Mouse (Mus musculus): ENCODE measurements at regions not wholly inside any gene's neighbourhood (a gene's known extent, or its start where the extent isn't known, plus 50 kb on each side); places are given as distances from the start of the nearest gene placed in this dataset.

DNA sequence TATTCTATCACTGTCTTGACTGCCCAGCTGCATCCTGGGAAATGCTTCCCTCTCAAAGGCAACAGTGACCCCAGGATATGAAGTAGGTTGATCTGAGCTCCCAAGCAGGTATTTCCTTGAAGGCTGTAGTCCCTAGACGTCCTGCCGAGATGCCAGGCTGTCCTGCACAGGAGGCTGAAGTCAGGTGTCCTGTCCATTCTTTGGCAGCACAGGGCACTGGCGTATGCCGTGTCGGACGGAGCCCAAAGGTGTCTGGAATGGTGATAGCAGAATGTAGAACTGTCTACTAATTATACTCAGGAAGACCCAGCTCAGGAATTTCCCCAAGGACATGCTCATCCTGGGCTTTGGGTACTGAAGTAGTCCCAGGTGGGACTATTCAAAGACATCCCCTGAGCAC is 297.3 kb downstream of the Slc4a3 start:
- peaks cover 2% of the 10 kb centered on the region; the same call in 1 of the 2 replicates for H3K4me1 ChIP-seq
- H3K27me3 ChIP-seq = no peaks in the 10 kb centered on the region
- no peak for ATAC-seq (ENCODE audit: borderline replicate concordance, extremely low read depth, low FRiP score, low TSS enrichment)
- H3K27ac ChIP-seq = no peak overlapping the region
- H3K36me3 ChIP-seq = no peaks in the 10 kb centered on the region
- 90% methylated on average over 6 of the region's 6 CpGs for WGBS
- H3K4me3 ChIP-seq = no peak overlapping the region
- no peak overlapping the region for H3K9ac ChIP-seq
- no peaks in the 10 kb centered on the region for H3K9me3 ChIP-seq
- no peak overlapping the region for H3K4me2 ChIP-seq

DNA sequence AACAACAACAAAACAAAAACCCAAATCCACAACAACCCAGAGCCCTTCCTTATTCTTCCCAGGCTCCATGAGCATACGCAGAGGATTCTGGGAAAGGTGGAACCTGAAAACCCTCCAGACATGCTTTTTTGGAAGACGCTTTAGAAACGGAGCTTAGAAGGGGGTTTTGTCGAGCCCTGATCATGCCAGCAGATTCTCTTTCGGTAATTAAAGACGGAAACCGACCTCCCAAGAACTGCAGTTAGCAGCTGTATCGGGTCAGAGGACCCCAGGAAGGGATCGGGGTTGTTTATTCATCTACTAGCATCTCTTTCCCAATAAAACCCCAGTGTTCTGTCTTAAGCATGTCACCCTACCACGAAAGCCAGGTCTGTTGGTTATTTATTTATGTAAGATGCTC is 298.1 kb downstream of the Slc4a3 start:
- H3K4me2 ChIP-seq = no peak overlapping the region
- no peaks in the 10 kb centered on the region for H3K9me3 ChIP-seq
- H3K36me3 ChIP-seq = no peaks in the 10 kb centered on the region
- H3K9ac ChIP-seq = no peak overlapping the region
- H3K27me3 ChIP-seq = no peaks in the 10 kb centered on the region
- H3K4me1 ChIP-seq = peaks cover 2% of the 10 kb centered on the region; the same call in 1 of the 2 replicates
- no peak for ATAC-seq (ENCODE audit: borderline replicate concordance, extremely low read depth, low FRiP score, low TSS enrichment)
- H3K27ac ChIP-seq = no peak overlapping the region
- 52% methylated on average over 10 of the region's 10 CpGs for WGBS
- no peak overlapping the region for H3K4me3 ChIP-seq

DNA sequence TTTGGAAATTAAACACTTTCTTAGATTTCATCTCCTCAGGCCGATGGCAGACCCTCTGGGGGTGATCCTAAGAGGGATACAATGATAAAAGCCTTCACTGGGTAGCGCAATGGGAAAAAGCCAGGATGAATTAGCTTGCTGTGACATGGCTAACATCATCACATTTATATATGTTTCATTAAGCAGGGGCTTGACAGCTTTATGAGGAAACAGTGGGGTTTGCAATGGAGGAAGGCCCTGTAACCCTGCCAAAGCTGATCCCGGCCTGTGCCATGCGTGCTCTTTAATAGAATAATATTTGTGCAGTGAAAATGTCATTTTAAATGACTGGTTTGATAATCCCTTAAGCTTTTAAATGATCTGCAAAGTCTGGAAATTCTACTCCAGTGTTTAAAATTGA is 298.5 kb downstream of the Slc4a3 start:
- Histone ChIP-seq H3K9ac (no peak overlapping the region), H3K4me3 (no peak overlapping the region), H3K36me3 (no peaks in the 10 kb centered on the region), H3K4me2 (no peak overlapping the region), H3K4me1 (peaks cover 2% of the 10 kb centered on the region; the same call in 1 of the 2 replicates), H3K27me3 (no peaks in the 10 kb centered on the region), H3K27ac (no peak overlapping the region), H3K9me3 (no peaks in the 10 kb centered on the region)
- WGBS = 52% methylated on average over 4 of the region's 4 CpGs
- no peak for ATAC-seq (ENCODE audit: borderline replicate concordance, extremely low read depth, low FRiP score, low TSS enrichment)

DNA sequence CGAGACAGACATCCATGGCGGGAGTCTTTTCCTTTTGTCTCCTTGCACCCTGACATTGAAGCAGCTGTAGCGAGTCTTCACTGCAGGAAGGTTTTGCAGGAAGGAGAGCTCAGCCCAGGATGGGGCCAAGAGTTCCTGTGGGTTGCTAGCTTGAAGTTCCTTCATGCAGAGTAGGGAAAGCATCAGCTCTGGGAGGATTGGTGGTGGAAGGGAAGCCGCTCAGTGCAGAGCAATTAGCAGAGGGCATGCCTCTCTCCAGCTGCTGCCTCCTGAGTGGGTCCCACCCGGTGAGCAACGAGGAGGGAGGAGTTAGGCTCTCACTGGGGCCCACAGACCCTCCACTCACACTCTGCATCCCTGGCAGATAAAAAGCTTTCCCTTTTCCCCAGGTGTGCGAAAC is 298.9 kb downstream of the Slc4a3 start:
- WGBS = 35% methylated on average over 7 of the region's 7 CpGs

DNA sequence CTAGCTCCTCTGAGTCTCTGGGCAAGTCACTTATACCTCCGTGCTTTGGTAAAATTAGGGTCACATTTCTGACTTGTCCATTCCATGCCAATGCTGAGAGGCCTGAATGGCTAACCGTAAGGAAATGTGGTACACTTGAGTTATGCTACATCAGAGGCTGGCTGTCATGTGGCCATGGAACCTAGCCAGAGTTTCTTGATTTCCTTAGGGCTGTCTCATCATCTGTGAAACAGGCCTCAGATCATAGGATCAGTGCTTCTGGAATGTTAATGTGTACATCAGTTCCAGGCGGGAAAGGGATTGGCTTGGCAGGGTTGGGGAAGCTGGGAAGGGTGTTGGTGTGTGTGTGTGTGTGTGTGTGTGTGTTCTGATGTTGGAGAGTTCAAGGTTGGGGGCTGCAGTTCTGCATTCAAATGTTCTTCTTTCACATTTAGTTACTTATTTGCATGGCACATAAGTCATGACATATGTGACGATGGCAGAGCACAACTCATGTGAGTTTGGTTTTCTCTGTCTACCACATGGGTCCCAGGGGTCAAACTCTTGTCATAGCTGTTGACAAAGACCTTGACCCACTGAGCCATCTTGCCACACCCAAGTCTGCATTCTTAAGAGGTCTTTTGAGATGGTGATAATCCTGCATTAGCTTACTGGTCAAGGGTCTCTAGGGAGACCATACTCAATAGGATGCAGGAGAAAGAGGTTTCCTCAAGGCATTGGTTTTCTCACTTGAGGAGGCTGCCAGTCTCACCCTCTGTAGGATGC is 299.9 kb downstream of the Slc4a3 start:
- no peak for ATAC-seq (ENCODE audit: borderline replicate concordance, extremely low read depth, low FRiP score, low TSS enrichment)
- no peak overlapping the region for H3K4me3 ChIP-seq
- no peaks in the 10 kb centered on the region for H3K27me3 ChIP-seq
- no peak overlapping the region for H3K9ac ChIP-seq
- H3K4me2 ChIP-seq = no peak overlapping the region
- no peaks in the 10 kb centered on the region for H3K9me3 ChIP-seq
- H3K27ac ChIP-seq = no peak overlapping the region
- peaks cover 2% of the 10 kb centered on the region; the same call in 1 of the 2 replicates for H3K4me1 ChIP-seq
- WGBS = 76% methylated on average over 4 of the region's 4 CpGs
- H3K36me3 ChIP-seq = no peaks in the 10 kb centered on the region

More for the DNA sequence above, 298.9 kb downstream of the Slc4a3 start:
- H3K27ac ChIP-seq = no peak overlapping the region
- H3K9ac ChIP-seq = no peak overlapping the region
- H3K27me3 ChIP-seq = no peaks in the 10 kb centered on the region
- no peaks in the 10 kb centered on the region for H3K36me3 ChIP-seq
- ATAC-seq (ENCODE audit: borderline replicate concordance, extremely low read depth, low FRiP score, low TSS enrichment) = no peak
- peaks cover 2% of the 10 kb centered on the region; the same call in 1 of the 2 replicates for H3K4me1 ChIP-seq
- H3K4me3 ChIP-seq = no peak overlapping the region
- H3K9me3 ChIP-seq = no peaks in the 10 kb centered on the region
- H3K4me2 ChIP-seq = no peak overlapping the region

DNA sequence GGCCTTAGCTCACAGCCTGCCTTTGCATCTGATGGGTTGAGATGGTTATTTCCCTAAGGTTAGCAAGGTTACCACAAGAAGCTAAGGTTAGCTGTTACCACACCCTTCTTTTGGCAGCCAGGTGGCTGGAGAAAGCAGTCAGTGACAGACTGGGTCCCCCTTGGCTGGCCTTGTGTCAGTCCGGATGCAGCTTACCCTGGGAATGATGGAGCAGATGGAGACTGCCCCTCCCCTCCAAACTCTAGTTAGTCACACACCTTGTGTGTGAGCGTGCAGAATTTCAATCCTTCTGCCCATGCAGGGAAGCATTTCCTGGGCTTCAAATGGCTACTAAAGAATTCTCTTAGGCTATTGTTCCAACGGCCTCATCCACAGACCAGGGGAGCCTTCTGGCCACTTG is 301.6 kb downstream of the Slc4a3 start:
- Histone ChIP-seq H3K36me3 (no peaks in the 10 kb centered on the region), H3K27ac (no peak overlapping the region), H3K4me1 (peaks cover 2% of the 10 kb centered on the region; the same call in 1 of the 2 replicates), H3K9me3 (no peaks in the 10 kb centered on the region), H3K27me3 (no peaks in the 10 kb centered on the region), H3K9ac (no peak overlapping the region), H3K4me3 (no peak overlapping the region), H3K4me2 (no peak overlapping the region)
- no peak for ATAC-seq (ENCODE audit: borderline replicate concordance, extremely low read depth, low FRiP score, low TSS enrichment)
- WGBS = 62% methylated on average over 3 of the region's 3 CpGs

DNA sequence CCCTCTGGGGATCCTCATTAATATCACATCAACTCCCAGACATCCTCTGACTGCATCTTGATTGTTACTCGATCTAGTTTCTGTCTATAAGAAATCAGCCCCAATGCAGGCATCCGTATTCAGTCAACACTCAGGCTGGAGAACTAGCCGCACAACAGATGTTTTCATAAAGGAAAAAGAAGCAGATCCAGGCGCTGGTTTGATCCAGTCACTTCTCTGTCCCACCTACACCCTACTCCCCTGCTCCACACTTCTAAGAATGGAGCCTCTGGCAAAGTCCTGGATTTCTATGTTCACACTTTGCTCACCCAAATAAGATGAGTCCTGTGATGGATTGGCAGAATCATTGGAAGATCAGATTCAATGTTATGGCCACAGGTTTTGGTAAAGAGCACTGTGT is 302.4 kb downstream of the Slc4a3 start:
- Histone ChIP-seq H3K9ac (no peak overlapping the region), H3K4me3 (no peak overlapping the region), H3K4me2 (no peak overlapping the region), H3K9me3 (no peaks in the 10 kb centered on the region), H3K36me3 (no peaks in the 10 kb centered on the region), H3K27me3 (no peaks in the 10 kb centered on the region), H3K4me1 (peaks cover 2% of the 10 kb centered on the region; the same call in 1 of the 2 replicates), H3K27ac (no peak overlapping the region)
- ATAC-seq (ENCODE audit: borderline replicate concordance, extremely low read depth, low FRiP score, low TSS enrichment) = no peak
- WGBS = 83% methylated on average over 4 of the region's 4 CpGs

DNA sequence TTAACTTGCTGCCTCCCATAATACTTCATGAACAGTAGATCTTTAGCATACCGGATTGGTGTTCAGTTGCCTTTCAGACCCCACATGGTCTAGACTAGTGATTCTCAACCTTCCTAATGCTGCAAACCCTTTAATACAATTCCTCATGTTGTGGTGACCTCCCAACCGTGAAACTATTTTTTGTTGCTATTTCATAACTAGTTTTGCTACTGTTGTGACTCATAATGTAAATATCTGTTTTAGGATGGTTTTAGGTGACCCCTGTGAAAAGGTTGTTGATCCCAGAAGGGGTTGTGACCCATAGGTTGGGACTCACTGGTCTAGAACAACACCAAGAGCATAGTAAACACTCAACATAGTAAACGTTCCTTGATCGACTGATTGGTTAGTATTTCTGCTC is 304.1 kb downstream of the Slc4a3 start:
- WGBS = 83% methylated on average over 4 of the region's 4 CpGs
- Histone ChIP-seq H3K9me3 (no peaks in the 10 kb centered on the region), H3K4me2 (no peak overlapping the region), H3K4me3 (no peak overlapping the region), H3K9ac (no peak overlapping the region), H3K27me3 (no peaks in the 10 kb centered on the region), H3K27ac (no peak overlapping the region), H3K4me1 (no peaks in the 10 kb centered on the region), H3K36me3 (no peaks in the 10 kb centered on the region)
- ATAC-seq (ENCODE audit: borderline replicate concordance, extremely low read depth, low FRiP score, low TSS enrichment) = no peak

DNA sequence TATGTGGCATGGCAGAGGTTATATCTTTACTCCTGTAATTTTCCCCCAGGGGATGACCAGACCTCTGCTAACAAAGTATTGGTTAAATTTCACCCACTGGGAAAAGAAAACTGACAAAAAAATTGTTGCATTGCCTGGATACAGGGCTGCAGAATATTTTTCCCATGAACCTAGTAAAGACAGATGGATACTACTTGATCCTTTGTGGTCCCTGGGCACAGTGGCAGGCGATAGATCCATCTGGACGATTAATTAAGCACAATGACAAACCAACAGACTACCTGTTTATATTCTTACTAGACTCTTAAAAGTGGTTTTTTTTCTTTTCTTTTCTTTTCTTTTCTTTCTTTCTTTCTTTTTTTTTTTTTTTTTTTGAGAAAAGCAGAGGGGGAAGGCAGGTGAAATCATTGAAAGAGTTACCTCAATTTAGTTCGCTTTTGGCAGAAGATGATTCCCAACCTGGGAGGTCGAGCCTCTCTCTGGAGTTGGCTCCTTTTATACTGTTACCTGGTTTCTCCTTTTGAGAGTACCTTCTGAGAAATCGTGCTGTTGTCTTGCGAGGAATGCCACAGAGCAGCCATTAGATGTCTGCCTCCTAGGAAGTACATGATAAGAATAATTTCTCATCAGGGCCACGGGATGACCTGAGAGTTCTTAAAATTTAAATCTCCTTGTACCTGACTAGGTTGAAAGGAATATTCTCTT is 312.6 kb downstream of the Slc4a3 start:
- Histone ChIP-seq H3K27ac (no peak overlapping the region), H3K9ac (no peak overlapping the region), H3K36me3 (no peaks in the 10 kb centered on the region), H3K4me1 (no peaks in the 10 kb centered on the region), H3K4me3 (no peak overlapping the region), H3K9me3 (no peaks in the 10 kb centered on the region), H3K4me2 (no peak overlapping the region), H3K27me3 (no peaks in the 10 kb centered on the region)
- ATAC-seq (ENCODE audit: borderline replicate concordance, extremely low read depth, low FRiP score, low TSS enrichment) = no peak
- WGBS = 76% methylated on average over 7 of the region's 7 CpGs

DNA sequence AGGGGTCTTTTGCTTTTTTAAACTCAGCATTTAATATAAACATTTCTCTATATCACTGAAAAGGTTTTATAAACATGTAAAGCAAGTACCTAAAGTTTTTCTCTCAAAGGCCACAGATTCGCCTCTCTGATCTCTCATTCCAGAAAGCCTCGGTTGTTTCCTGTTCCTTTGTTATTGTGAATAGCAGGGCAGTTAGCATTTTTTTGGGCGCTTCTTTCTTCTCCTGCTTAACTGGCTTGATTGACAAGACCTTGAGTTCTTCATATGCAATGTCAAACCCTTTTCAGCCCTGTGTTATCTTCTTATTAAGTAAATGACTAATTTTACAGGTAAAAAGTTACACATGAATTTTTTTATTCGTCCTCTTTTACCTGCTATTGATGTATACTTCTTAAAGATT is 316.7 kb downstream of the Slc4a3 start:
- 62% methylated on average over 4 of the region's 4 CpGs for WGBS
- Histone ChIP-seq H3K4me1 (no peaks in the 10 kb centered on the region), H3K36me3 (no peaks in the 10 kb centered on the region), H3K4me3 (no peak overlapping the region), H3K9me3 (no peaks in the 10 kb centered on the region), H3K27me3 (no peaks in the 10 kb centered on the region), H3K4me2 (no peak overlapping the region), H3K9ac (no peak overlapping the region), H3K27ac (no peak overlapping the region)
- no peak for ATAC-seq (ENCODE audit: borderline replicate concordance, extremely low read depth, low FRiP score, low TSS enrichment)

DNA sequence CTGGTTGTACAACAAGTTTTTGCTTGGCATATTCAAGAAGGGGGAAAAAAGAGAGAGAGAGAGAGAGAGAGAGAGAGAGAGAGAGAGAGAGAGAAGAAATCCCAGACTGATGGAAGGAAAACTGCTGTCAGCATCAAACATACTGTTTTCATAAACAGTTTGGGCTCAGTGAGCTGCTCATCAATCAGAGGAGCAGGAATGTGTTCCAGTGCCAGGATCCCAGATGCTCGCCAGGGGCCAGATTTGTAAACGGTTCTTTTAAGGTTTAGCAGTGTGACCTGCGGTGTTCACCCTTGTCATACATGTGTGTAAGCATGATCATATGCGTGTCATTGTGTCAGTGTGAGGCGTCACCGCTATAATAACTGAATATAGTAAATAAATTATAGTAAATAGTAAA is 320.5 kb downstream of the Slc4a3 start:
- no peaks in the 10 kb centered on the region for H3K36me3 ChIP-seq
- no peaks in the 10 kb centered on the region for H3K27me3 ChIP-seq
- no peak overlapping the region for H3K27ac ChIP-seq
- H3K9ac ChIP-seq = no peak overlapping the region
- 44% methylated on average over 6 of the region's 6 CpGs for WGBS
- no peak for ATAC-seq (ENCODE audit: borderline replicate concordance, extremely low read depth, low FRiP score, low TSS enrichment)
- H3K9me3 ChIP-seq = no peaks in the 10 kb centered on the region
- H3K4me2 ChIP-seq = no peak overlapping the region
- no peaks in the 10 kb centered on the region for H3K4me1 ChIP-seq
- H3K4me3 ChIP-seq = no peak overlapping the region

DNA sequence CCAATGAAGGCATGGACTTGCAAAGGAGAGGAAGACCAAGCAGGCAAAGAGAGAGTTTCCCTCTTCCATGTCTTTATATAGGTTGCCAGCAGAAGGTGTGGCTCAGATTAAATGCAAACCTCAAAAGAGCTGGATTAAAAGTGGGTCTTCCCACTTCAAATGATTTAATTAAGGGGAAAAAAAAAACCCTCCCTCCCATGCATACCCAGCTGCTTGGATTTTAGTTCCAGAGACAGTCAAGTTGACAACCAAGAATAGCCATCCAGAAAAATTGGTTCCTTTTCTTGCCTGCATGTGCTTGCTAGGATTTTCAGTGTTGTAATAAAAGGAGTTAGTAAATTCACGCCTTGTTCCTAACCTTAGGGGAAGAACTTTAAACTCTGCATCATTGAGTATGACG is 323.3 kb downstream of the Slc4a3 start:
- Histone ChIP-seq H3K27ac (no peak overlapping the region), H3K4me1 (no peaks in the 10 kb centered on the region), H3K36me3 (no peaks in the 10 kb centered on the region), H3K9me3 (no peaks in the 10 kb centered on the region), H3K4me2 (no peak overlapping the region), H3K9ac (no peak overlapping the region), H3K4me3 (no peak overlapping the region), H3K27me3 (no peaks in the 10 kb centered on the region)
- 90% methylated on average over 2 of the region's 2 CpGs for WGBS
- ATAC-seq (ENCODE audit: borderline replicate concordance, extremely low read depth, low FRiP score, low TSS enrichment) = no peak

All from lung, embryonic 15.5 days (tissue).